Mouse (Mus musculus) left cerebral cortex, adult 2 months (tissue): ENCODE results near the gene Efnb2. TPM values are rescaled to one million over a fixed set of nuclear protein-coding genes. Genes with fewer than 3 reads are reported as not detected.

ENCODE experiments used
- DNase-seq, 2 experiments: peaks; one replicate each; pipeline ENCODE4 v3.0.0; 2021 to 2022; ENCODE audit warnings: low spot score in 2 of 2, mixed read lengths in 1 of 2; ENCODE audit errors: extremely low spot score in 1 of 2
- H3K27ac ChIP-seq: fragments of 200-600 bp; 2 replicates; pipeline ENCODE4 v1.8.1; 2022
- H3K4me3 ChIP-seq: fragments of 200-600 bp; 2 replicates; pipeline ENCODE4 v1.8.1; 2022
- CTCF ChIP-seq: fragments of 200-600 bp; IDR thresholded peaks from 2 replicates; pipeline ENCODE4 v1.8.1; 2022; ENCODE audit warnings: antibody characterized with exemption, mild to moderate bottlenecking, moderate library complexity
- intact Hi-C: fragments of 180-260 bp; cut with DNase I; formaldehyde crosslinking; loops from one replicate; pipeline ENCODE4 v1.15.1; 2025
- total RNA-seq, 2 experiments: library from RNA; stranded (reverse); gene quantifications; 2 replicates each; pipeline ENCODE4 v1.2.3; 2021

The Efnb2 gene
- total RNA-seq, 2 experiments from 2014 or later = 61.3 to 62.8 TPM

DNA sequence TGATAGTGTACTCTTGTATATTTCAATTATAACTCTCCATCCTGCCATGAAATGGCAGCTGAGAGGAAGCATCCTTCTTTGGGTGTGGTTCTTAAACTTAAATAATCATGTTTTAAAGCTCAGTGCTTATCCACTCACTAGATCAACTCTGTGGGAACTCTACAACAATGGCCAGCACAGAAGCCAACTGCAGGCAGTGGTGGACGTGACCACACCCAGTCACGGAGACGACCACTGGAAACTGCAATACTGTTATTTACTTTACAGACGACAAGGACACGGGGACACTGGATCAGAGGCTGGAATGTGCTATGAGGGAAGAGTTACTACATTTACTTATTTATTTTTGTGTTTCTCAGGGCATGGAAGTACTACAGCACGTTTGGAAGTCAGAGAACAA, 57.2 kb downstream of the Efnb2 start:
- no peak for DNase-seq

DNA sequence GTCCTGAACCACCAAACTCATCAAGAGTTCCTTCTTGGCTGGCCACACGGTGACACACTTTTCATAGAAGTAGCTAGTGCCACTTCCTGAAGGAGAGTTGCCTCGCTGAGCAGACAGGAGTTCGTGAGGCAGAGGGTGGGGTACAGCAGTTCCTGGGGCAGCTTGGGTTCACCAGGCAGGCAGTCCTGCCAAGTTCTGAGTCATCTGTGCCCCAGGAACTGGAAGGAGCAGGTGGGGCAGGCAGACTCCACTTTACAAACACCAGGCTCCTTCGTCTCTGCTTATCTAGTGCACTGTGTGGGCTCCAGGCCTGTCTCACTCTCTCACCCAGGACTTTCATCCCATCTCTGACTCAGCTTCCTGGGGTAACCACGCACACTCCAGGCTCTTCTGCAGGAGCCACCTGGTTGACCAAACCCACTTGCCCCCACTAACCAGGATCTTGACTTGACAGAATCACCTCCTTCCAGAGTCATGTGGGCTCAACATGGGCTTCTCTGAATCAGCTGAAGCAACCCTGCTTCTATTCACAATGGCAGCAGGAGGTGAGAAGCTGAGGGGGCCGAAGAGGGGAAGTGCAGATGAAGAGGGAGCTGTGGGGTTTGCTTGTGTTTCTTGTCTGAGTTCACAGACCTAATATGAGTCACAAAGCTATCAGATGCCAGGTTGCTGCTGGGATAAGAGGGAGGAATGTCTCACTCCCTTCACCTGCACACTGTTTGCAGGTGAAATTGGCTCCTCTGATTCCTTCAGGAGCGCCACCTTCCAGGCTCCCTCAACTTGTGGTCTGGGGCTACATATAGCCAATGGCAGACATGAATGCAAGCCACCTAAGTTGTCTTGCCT, 58.2 kb downstream of the Efnb2 start:
- intact Hi-C loops = no loop called here
- H3K27ac ChIP-seq = no peak overlapping the region
- no peak for DNase-seq
- no peak for TF ChIP-seq CTCF
- no peak overlapping the region for H3K4me3 ChIP-seq

More for the DNA sequence above, 57.2 kb downstream of the Efnb2 start:
- Histone ChIP-seq H3K27ac (no peak overlapping the region), H3K4me3 (no peak overlapping the region)
- TF ChIP-seq CTCF = no peak
- intact Hi-C loops = no loop called here

DNA sequence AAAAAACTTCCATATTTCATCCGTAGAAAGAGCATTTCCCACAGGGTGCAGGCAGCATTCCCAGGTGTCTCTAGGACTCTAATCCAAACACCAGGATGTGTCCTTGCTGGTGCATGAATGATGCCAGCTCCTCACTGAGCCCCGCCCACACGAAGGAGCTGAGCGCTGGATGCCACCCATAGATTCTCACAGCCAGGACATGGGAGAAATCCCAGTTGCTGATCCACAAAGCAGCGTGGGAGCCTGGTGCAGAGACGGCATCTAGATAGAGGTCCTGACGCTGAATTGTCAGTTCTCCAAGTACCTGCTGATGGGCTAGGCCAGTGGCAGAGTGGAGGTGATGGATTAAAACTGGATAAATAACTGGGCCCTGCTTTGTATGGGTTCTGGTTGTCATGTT, 61.1 kb downstream of the Efnb2 start:
- Histone ChIP-seq H3K27ac (no peak overlapping the region), H3K4me3 (no peak overlapping the region)
- no peak for DNase-seq
- no peak for TF ChIP-seq CTCF
- intact Hi-C loops = no loop called here

DNA sequence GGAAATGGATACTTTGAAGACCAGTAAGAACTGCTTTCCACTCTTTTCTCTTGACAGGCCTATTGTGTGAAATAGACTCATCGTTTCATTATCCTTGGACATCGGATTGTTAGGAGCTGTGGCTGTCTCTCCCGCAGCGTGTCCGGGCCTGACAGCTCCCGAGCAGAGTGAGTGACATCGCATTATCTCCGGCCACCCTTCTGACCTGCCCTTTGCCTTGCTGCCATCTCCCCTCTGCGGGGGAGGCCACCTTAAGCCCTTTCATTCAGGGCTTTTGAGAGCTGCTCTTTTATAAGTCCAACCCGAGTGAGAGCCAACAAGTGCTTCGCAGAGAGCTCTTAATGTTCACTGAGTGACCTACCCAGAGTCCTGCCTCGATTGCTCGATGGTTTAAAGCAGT, 63.6 kb downstream of the Efnb2 start:
- no peak for DNase-seq
- intact Hi-C loops = no loop called here
- no peak for TF ChIP-seq CTCF
- Histone ChIP-seq H3K27ac (no peak overlapping the region), H3K4me3 (no peak overlapping the region)

DNA sequence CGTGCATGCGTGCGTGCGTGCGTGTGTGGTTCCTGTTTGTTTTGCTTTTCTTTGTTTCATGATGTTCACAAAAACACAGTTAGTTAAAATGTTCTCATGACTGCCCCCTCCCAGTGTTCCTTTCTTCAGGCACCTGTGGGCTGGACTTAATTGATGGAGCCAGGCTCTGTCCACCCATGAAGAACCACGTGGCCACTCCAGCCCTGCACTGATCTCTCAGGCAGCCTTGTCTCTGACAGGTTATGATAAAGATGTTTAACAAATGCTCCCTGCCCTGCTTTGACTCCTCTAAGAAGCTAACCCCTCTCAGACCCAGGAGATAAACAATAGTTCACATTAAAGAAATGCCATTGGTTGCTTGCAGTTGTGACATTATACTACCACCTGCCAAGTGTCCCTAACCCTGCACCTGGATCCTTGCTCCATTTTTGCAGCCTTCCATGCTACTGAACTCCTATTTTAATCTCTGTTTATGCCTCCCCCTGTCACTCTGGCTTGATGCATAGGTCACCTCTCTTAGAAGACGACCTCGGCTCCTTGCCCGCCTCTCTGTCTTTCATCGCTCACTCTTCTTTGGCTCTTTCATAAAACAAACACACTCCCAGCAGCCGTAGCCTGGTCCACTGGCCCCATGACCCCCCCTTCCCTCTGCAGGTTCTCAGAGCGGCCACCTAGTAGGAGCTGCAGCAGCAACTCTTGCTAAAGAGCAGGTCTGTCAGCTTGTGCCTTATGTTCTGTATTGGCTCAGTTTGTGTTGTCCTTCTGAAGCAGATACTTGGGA, 65.0 kb downstream of the Efnb2 start:
- Histone ChIP-seq H3K27ac (no peak overlapping the region), H3K4me3 (no peak overlapping the region)
- intact Hi-C loops = no loop called here
- DNase-seq = no peak
- TF ChIP-seq CTCF = no peak

DNA sequence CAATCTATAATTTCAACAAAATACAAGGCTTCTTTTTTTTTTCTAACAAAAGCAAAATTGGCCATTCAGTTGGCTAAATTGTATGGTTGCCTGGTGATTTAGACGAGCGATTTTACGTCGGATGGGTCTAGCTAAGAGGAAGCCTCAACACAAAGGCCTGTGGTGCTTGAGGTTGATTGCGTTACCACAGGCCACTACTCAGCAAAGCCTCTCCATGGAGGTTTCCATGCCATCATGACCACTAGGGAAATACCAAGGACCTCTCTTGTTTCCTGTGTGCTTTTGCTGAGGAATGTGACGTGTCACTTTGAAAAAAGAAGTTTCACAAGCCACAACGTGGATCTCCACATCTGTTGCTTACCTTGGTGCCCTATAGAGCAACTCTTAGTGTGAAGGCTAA, 67.2 kb downstream of the Efnb2 start:
- DNase-seq = no peak
- intact Hi-C loops = no loop called here

DNA sequence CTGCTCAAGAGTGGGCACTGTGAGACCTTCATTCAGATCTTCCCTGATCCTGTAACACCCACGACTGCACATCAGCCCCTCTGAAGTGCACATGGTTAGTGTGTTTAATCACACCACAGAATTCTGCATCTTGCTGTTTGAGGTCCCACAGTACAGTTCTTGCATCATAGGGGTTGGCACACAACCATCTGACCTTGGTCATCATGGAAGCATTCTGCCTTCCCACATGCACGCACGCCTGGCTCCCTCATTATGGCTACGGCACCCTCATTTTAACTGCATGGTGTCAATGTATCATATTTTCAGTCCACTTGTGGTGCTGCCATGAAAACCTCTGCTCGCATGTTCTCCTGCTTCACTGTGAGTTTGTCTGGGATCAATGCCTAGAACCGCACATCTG, 67.7 kb downstream of the Efnb2 start:
- intact Hi-C loops = no loop called here
- no peak overlapping the region for H3K4me3 ChIP-seq
- TF ChIP-seq CTCF = no peak
- DNase-seq = no peak
- H3K27ac ChIP-seq = no peak overlapping the region

More for the DNA sequence above, 67.2 kb downstream of the Efnb2 start:
- no peak overlapping the region for H3K4me3 ChIP-seq
- H3K27ac ChIP-seq = no peak overlapping the region
- TF ChIP-seq CTCF = no peak

DNA sequence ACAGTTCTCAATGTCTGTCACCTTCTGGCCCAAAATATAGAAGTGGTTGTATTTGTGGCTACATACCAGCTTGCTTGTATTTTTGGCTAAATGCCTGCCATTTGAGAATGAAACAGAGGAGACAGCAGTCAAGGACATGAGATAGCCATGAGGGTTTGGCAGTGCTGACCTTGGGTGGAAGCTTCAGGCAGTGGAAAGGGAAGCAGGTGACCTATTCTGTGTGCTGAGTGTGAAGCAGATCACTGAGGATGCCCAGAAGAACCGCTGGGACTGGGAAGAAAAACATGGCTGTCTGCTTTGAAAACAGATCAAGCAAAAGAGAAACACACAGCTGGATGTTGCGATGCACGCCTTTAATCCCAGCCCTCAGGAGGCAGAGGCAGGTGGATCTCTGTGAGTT, 68.7 kb downstream of the Efnb2 start:
- intact Hi-C loops = no loop called here
- Histone ChIP-seq H3K4me3 (no peak overlapping the region), H3K27ac (no peak overlapping the region)
- TF ChIP-seq CTCF = no peak
- no peak for DNase-seq

DNA sequence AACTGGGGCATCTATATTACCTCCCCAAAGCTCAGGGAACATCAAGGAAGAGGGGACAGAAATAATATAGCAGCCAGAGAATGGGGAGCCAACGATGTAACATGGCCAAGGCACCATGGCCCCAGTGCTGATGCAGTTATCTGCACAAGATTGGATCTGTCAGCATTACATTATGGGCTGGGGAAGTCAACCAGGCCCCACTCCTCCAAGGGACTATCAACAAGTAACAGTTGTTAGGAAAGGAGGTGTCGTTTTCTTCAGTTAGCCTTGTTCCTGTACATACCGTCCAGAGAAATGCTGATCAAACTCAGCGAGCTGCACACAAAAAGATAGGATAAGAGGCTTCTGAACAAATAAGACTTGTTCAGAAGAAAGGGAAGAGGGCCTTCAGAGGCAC, 77.1 kb downstream of the Efnb2 start:
- TF ChIP-seq CTCF = no peak

DNA sequence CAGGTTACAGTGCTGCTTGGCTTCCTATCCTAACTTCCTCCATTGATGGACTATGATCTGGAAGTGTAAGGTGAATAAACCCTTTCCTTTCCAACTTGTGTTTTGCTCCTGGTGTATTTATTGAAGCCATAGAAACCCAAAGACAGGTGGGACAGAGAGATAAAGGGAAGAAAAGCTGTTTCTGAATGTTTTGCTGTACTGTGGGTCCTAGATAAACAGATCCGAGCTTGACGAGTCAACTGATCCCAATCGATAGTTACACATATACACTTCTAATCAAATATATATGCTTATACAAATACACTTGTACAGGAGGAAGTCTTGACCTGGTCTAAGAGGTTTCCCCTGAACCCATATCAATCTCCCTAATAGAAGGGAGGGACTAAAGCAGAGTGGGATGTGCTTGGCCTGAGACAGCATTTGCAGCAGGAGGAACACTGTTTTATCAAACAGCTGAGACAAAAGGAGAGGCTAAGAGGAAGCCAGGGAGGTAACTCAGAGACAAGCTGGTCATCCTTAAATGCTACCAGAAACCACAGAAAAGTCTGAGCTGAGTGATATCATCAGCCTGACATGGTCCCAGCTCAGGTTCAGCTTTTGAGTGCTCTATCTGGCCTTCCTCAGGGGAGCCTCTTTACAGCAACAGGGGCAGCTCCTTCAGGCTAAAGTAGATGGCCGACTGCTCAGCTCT, 77.6 kb downstream of the Efnb2 start:
- Histone ChIP-seq H3K27ac (no peak overlapping the region), H3K4me3 (no peak overlapping the region)
- intact Hi-C loops = no loop called here
- DNase-seq = no peak
- no peak for TF ChIP-seq CTCF

More for the DNA sequence above, 77.1 kb downstream of the Efnb2 start:
- intact Hi-C loops = no loop called here
- Histone ChIP-seq H3K4me3 (no peak overlapping the region), H3K27ac (no peak overlapping the region)
- DNase-seq = no peak

DNA sequence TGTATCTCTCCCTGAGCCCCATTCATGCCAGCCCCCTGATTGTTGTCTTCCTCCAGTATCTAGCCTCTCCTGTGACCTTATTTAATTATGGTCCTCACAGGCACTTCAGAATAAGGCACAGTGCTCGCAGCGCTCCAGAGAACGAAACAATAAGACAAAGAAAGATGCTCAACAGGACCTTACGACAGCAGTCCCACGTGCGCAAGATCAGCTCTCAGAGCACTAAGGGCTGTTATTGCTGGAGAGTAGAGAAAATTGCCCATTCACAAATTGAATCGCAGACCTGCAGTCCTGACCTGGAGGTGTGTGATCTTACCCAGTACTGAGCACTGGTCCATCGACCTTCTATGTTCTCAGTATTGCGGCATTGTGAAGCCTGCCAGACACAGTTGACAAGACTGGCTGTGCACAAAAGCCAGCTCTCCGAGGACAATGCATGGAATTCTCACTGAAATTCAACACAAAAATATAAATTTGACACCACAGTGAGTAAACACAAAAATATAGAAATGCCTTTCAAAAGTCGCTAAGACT, 83.2 kb downstream of the Efnb2 start:
- H3K4me3 ChIP-seq = no peak overlapping the region
- TF ChIP-seq CTCF = no peak
- intact Hi-C loops = no loop called here
- DNase-seq = no peak
- no peak overlapping the region for H3K27ac ChIP-seq

DNA sequence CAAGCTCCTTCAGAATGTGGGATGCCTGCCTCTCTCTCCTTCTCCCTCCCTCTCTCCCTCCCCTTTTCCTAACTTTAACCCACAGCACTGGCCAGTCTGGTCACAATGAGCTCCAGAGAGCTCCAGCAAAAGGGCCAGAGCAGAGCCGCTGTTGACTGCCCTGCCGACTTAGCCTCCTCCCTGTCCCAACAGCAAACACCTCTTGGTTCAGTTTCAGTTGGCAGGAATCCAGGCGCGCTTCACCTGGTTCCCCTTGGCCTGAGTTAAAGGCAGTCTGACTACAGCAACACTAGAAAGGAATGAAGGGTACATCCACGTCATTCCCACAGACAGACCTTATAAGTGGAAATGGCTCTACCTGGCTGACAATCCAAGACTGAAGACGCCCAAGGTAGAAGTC, 84.2 kb downstream of the Efnb2 start:
- intact Hi-C loops = no loop called here
- no peak overlapping the region for H3K4me3 ChIP-seq
- H3K27ac ChIP-seq = no peak overlapping the region
- no peak for DNase-seq
- TF ChIP-seq CTCF = no peak
